Mouse (Mus musculus) neural tube, embryonic 11.5 days (tissue): ENCODE measurements at regions not wholly inside any gene's neighbourhood (a gene's known extent, or its start where the extent isn't known, plus 50 kb on each side); places are given as distances from the start of the nearest gene placed in this dataset.
A peak's percentile ranks its signal among the peaks of the same experiment; 100 is the strongest.

Source experiments
- ATAC-seq: fragments of 200-750 bp; cut with Nextera tagmentation; 2 replicates; pipeline ENCODE4 v1.8.0; 2017; ENCODE audit warnings: moderate number of reproducible peaks, mild to moderate bottlenecking, moderate TSS enrichment, moderate library complexity; ENCODE audit not compliant: insufficient read depth, low FRiP score, low TSS enrichment
- DNase-seq: peaks from one replicate; pipeline ENCODE4 v3.0.0-alpha.2; 2015; ENCODE audit warnings: low spot score
- H3K27ac ChIP-seq: fragments of 300-500 bp; sonication (generic); 2 replicates; pipeline ENCODE4 v1.5.1; 2014; ENCODE audit warnings: low read depth, mild to moderate bottlenecking, low read length
- H3K27me3 ChIP-seq: fragments of 300-500 bp; sonication (generic); 2 replicates; pipeline ENCODE4 v1.6.1; 2014; ENCODE audit warnings: mild to moderate bottlenecking, low read length, mixed read lengths; ENCODE audit not compliant: control insufficient read depth, insufficient read depth
- H3K36me3 ChIP-seq: fragments of 300-500 bp; sonication (generic); 2 replicates; pipeline ENCODE4 v1.6.1; 2014; ENCODE audit warnings: mild to moderate bottlenecking, low read length, moderate library complexity, mixed read lengths; ENCODE audit not compliant: control insufficient read depth, insufficient read depth
- H3K4me1 ChIP-seq: fragments of 300-500 bp; sonication (generic); 2 replicates; pipeline ENCODE4 v1.6.1; 2014; ENCODE audit warnings: low read length, mixed read lengths; ENCODE audit not compliant: control insufficient read depth, insufficient read depth
- H3K4me2 ChIP-seq: fragments of 300-500 bp; sonication (generic); 2 replicates; pipeline ENCODE4 v1.6.1; 2014; ENCODE audit warnings: low read depth, mild to moderate bottlenecking, moderate library complexity
- H3K4me3 ChIP-seq: fragments of 300-500 bp; sonication (generic); 2 replicates; pipeline ENCODE4 v1.5.1; 2014; ENCODE audit warnings: low read depth, low read length
- H3K9ac ChIP-seq: fragments of 300-500 bp; sonication (generic); 2 replicates; pipeline ENCODE4 v1.6.1; 2014; ENCODE audit warnings: mild to moderate bottlenecking, low read length
- H3K9me3 ChIP-seq: fragments of 300-500 bp; sonication (generic); 2 replicates; pipeline ENCODE4 v1.6.1; 2016; ENCODE audit warnings: low read length; ENCODE audit not compliant: control insufficient read depth
- WGBS: fragments of 180-500 bp; shearing (Covaris S2); extraction: QIAGEN DNeasy Blood & Tissue Kit; methylation state at CpG from one replicate; pipeline ENCODE4 v1.1.7; 2014; 5-methylcytosine and 5-hydroxymethylcytosine counted together

GRCm38 (mm10) chr5:103360360-103360759 lies 64.6 kb upstream of the Ptpn13 start:
- Histone ChIP-seq H3K4me3 (no peak overlapping the region), H3K27me3 (no peaks in the 10 kb centered on the region), H3K4me1 (peaks cover 5% of the 10 kb centered on the region; the same call in 1 of the 2 replicates), H3K4me2 (no peak overlapping the region), H3K36me3 (no peaks in the 10 kb centered on the region), H3K27ac (no peak overlapping the region), H3K9me3 (no peaks in the 10 kb centered on the region), H3K9ac (no peak overlapping the region)
- 92% methylated on average over 10 of the region's 10 CpGs for WGBS
- ATAC-seq (no peak), DNase-seq (no peak)

GRCm38 (mm10) chr5:103357558-103357957 lies 67.4 kb upstream of the Ptpn13 start:
- Histone ChIP-seq H3K4me2 (no peak overlapping the region), H3K9ac (no peak overlapping the region), H3K9me3 (no peaks in the 10 kb centered on the region), H3K4me1 (peaks cover 5% of the 10 kb centered on the region; the same call in 1 of the 2 replicates), H3K27ac (no peak overlapping the region), H3K27me3 (no peaks in the 10 kb centered on the region), H3K36me3 (no peaks in the 10 kb centered on the region), H3K4me3 (no peak overlapping the region)
- WGBS: 85% methylated on average over 5 of the region's 5 CpGs
- ATAC-seq: no peak
- DNase-seq: no peak

- Histone ChIP-seq H3K36me3 (no peaks in the 10 kb centered on the region), H3K27me3 (no peaks in the 10 kb centered on the region), H3K4me3 (no peak overlapping the region), H3K27ac (no peak overlapping the region), H3K4me2 (peak overlapping the region; percentile 27), H3K4me1 (peaks cover 5% of the 10 kb centered on the region; the same call in 1 of the 2 replicates), H3K9me3 (peaks cover 3% of the 10 kb centered on the region; the same call in 1 of the 2 replicates), H3K9ac (no peak overlapping the region)
- 67% methylated on average over 6 of the region's 6 CpGs for WGBS
- ATAC-seq (no peak), DNase-seq (no peak)
Measured at GRCm38 (mm10) chr5:103356500-103356899, 68.5 kb upstream of the Ptpn13 start.

- ATAC-seq: no peak
- Histone ChIP-seq H3K27ac (no peak overlapping the region), H3K9me3 (peaks cover 3% of the 10 kb centered on the region; the same call in 1 of the 2 replicates), H3K4me1 (peaks cover 5% of the 10 kb centered on the region; the same call in 1 of the 2 replicates), H3K27me3 (no peaks in the 10 kb centered on the region), H3K4me3 (no peak overlapping the region; the same call in 1 of the 2 replicates), H3K9ac (0 out of 2 replicates have a peak overlapping the region, but pooled peaks have one; percentile 22), H3K36me3 (no peaks in the 10 kb centered on the region), H3K4me2 (peak overlapping the region; percentile 27)
- 30% methylated on average over 21 of the region's 21 CpGs for WGBS
- peak; percentile 57 for DNase-seq
Measured at GRCm38 (mm10) chr5:103355372-103356300, 69.4 kb upstream of the Ptpn13 start.

DNA sequence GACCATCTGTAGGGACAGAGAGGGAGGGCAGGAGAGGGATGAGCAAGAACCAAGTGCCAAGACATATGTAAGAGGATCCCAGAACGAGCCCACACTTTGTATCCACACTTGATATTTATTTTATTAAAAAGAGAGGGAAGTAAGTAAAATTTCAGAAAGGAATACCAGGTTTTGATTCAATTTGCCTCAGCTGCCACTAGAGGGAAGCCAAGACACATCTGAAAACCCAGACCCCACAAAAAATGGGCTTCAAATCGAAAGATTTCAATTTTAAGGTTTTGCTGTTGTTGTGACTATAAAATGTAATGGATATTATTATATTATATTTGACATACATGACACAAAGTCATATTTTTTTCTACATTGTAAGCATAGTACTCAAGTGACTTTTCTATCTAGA lies 81.1 kb upstream of the Ptpn13 start:
- DNase-seq (peak; percentile 37), ATAC-seq (no peak)
- Histone ChIP-seq H3K27ac (no peak overlapping the region), H3K4me2 (no peak overlapping the region), H3K27me3 (peaks cover 15% of the 10 kb centered on the region), H3K4me1 (0 out of 2 replicates have a peak, but pooled peaks cover 6% of the 10 kb centered on the region), H3K4me3 (no peak overlapping the region), H3K36me3 (no peaks in the 10 kb centered on the region), H3K9ac (no peak overlapping the region), H3K9me3 (no peaks in the 10 kb centered on the region)
- 47% methylated on average over 2 of the region's 2 CpGs for WGBS

- peak overlapping the region; percentile 55 for H3K27ac ChIP-seq
- WGBS: 61% methylated on average over 3 of the region's 3 CpGs
- no peak for DNase-seq
Measured at GRCm38 (mm10) chr5:103341456-103341855, 83.5 kb upstream of the Ptpn13 start.

DNA sequence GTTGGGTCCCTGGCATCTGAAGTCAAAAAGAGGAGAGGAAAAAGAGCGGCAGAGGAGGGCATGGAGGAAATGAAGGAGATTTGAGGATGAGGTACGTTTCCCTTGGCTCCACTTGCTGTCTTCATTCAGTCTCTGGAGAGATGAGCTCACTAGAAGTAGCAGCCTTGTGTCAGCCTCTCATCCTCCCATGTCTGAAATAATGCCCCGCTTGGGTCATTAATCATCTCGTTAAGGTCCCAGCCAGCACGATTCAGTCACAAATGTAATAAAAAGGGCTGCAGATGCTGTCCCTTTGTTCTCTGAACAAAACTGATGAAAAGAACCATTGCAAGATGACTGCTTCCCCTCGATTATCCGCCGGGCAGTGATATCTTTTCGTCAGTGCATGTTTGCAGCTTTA lies 84.4 kb upstream of the Ptpn13 start:
- Histone ChIP-seq H3K27me3 (peaks cover 19% of the 10 kb centered on the region), H3K27ac (peak overlapping the region; percentile 55; the same call in 1 of the 2 replicates), H3K9ac (peak overlapping the region; percentile 24; the same call in 1 of the 2 replicates), H3K36me3 (no peaks in the 10 kb centered on the region), H3K4me3 (no peak overlapping the region), H3K4me1 (peaks cover 6% of the 10 kb centered on the region; the same call in 1 of the 2 replicates), H3K9me3 (no peaks in the 10 kb centered on the region), H3K4me2 (peak overlapping the region; percentile 12; the same call in 1 of the 2 replicates)
- DNase-seq: peak; percentile 48
- ATAC-seq: no peak
- 19% methylated on average over 9 of the region's 9 CpGs for WGBS

More at GRCm38 (mm10) chr5:103341456-103341855, 83.5 kb upstream of the Ptpn13 start:
- H3K4me1 ChIP-seq: peaks cover 6% of the 10 kb centered on the region; the same call in 1 of the 2 replicates
- H3K9me3 ChIP-seq: no peaks in the 10 kb centered on the region
- H3K27me3 ChIP-seq: peaks cover 19% of the 10 kb centered on the region
- no peak for ATAC-seq
- no peak overlapping the region for H3K4me3 ChIP-seq
- no peak overlapping the region for H3K9ac ChIP-seq
- H3K36me3 ChIP-seq: no peaks in the 10 kb centered on the region
- no peak overlapping the region for H3K4me2 ChIP-seq

DNA sequence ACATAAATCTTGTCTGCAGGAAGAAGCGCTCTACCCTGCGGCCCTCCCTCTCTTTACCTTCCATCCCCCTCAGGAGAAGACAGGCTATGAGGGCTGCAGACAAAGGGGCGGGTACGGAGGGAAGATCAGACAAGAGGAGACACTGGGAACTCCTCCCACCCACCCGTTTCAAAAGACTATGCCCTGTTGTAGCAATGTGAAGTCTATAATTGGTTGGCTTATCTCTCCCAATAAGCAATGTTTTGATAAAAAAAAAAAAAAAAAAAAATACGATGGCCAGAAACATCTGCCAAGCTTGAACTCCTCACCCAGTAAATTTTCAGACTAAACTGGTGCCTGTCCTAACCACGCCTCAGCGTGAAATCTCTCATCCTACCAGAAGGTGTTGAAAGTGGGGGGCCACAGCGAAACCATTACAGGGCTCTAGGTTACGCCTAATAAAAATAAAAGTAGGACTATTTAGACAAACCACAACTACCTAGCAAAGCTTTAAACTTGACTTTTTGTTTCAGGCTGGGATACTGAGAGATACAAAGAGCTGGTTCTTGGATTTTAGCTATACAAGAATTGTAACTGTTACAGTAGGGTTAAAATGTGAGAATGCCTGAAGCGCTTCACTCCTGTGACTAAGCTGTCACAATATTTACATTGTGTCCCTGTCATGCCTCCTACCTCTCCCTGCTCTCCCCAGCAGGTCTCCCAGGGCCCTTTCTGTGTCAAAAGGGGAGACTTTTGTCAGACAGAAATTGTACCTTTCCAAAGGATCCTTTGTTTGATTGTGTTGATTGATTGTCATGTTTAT lies 88.1 kb upstream of the Ptpn13 start:
- WGBS: 8% methylated on average over 11 of the region's 11 CpGs
- Histone ChIP-seq H3K36me3 (no peaks in the 10 kb centered on the region), H3K4me2 (peak overlapping the region; percentile 12; the same call in 1 of the 2 replicates), H3K27me3 (peaks cover 18% of the 10 kb centered on the region), H3K27ac (peak overlapping the region; percentile 51; the same call in 1 of the 2 replicates), H3K9me3 (no peaks in the 10 kb centered on the region), H3K4me1 (peaks cover 6% of the 10 kb centered on the region; the same call in 1 of the 2 replicates), H3K4me3 (no peak overlapping the region), H3K9ac (no peak overlapping the region)
- DNase-seq: peak; percentile 61
- peak; percentile 79 for ATAC-seq
